Mouse (Mus musculus): ENCODE measurements around the gene Msl2. TPM values are rescaled to one million over a fixed set of nuclear protein-coding genes. Genes with fewer than 3 reads are reported as not detected.

Gene Msl2
- total RNA-seq, 2 experiments from 2014 or later: 28.4 to 29.3 TPM

DNA sequence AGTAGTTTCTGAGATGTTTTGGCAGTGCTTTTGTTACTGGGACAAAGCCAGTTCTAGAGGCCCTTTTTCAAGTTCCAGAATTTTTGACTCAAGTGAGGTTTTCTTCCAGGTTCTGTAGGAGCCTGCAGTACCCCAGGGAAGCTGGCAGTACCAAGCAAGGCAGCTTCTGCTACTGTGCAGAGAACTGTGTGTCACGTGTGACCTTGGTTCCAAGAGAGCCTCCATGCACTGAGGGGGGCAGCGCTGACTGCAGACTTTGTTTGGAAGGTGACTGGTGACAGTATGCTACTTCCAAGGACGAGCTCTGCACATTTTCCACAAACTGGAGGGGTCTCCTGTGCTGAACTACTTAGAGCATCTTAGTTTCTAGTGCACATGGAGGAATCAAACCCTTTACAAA, 33.5 kb downstream of the Msl2 start:
- no peak for DNase-seq
- Histone ChIP-seq H3K27ac (peak overlapping the region; percentile 7; the same call in 1 of the 2 replicates), H3K4me3 (no peak overlapping the region)
- intact Hi-C loops (cut with DNase I): no loop called here
- TF ChIP-seq CTCF (IDR thresholded peaks at IDR 0.05): no peak

DNA sequence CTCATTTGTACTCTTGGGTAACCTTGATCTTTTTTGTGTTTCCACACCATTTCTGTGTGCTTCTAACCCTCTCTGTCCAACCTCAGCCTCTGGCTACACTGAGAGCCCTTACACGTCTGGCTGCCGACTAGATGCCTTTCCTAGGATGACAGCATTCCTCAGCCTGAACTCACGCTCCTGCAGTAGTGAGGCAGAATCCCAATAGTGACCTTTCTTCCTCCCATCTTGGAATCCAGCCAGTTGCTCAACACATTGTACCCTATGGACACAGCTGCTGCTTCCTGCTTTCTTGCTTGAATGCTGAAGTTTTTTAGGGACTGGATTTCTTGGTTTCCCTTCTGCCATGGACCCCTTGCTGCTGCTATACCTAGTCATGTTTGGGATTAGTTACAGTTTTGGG, 36.1 kb downstream of the Msl2 start:
- Histone ChIP-seq H3K27ac (peak overlapping the region; percentile 17), H3K4me3 (no peak overlapping the region)
- intact Hi-C loops (cut with DNase I): no loop called here
- peak; percentile 30 for DNase-seq
- TF ChIP-seq CTCF (IDR thresholded peaks at IDR 0.05): no peak

DNA sequence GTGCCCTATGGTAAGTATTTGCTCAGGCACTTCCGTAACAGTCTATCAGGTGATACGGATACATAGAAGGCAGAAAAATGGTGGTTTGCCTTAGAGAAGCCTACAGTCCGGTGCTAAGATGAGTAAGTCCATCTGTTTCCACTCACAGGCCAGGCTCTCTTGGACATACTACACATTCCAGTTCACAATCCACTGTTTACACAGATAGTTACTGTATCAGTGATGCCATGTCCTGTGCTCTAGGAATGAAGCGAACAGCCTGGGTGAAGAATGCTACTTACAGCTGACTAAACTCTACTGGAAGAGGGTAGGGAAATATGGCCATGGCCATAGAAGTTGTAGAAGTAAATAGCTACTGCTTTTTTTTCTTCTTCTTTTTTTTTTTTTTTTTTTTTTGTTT, 39.4 kb downstream of the Msl2 start:
- no peak overlapping the region for H3K4me3 ChIP-seq
- no peak for DNase-seq
- TF ChIP-seq CTCF (IDR thresholded peaks at IDR 0.05): no peak
- intact Hi-C loops (cut with DNase I): no loop called here
- no peak overlapping the region for H3K27ac ChIP-seq

DNA sequence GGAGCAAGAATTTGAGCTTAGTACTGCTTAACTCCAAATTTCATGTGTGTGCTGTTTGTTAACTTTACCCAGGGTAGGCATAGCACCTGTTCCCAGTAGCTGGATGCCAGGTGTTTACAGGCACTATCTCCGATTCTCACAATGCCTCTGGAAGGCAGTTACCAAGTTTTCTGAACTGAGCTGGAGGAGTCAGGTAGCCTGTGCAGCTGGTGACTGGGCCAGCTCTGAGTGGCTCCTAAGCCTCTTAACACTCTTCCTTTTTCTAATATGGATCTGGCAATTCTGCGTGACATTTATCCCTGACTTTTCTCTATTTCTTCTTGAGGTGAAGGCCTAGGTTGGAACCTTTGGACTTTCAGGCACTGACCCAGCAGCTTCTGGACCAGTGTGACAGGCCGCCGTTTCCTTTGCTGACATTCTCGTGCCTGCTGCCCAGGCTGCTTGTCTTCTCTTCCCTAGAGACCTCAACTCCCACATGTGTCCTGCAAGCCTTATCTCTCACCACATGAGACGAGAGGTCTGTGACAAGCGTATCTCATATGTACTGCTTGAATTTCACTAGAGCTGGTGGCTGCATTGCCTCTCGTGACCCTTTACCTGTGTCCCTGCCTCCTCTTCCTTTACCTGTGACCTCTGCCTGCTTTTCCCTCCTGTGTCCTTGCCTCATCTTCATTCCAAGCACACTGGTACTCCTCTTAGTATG, 40.4 kb downstream of the Msl2 start:
- intact Hi-C loops (cut with DNase I): no loop called here
- Histone ChIP-seq H3K4me3 (no peak overlapping the region), H3K27ac (no peak overlapping the region)
- TF ChIP-seq CTCF (IDR thresholded peaks at IDR 0.05): no peak
- DNase-seq: no peak

DNA sequence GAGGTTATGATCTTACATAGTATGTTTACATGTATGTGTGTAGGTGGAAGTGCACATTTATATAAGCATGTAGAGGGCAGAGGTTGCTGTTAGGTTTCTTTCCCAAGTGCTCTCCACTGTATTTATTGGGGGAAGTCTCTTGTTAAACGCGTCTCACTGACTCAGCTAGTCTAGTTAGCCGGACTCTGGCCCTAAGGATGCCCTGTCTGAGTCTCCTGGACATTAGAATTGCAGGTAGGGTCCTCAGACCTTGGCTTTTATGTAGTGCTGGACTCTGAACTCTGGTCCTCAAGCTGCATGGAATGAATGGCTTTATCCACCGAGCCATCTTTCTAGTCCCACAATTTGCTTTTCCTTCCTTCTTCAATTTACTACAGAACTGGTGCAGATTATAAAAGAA, 69.7 kb downstream of the Msl2 start:
- no peak for DNase-seq
- H3K4me3 ChIP-seq: no peak overlapping the region
- intact Hi-C loops (cut with DNase I): no loop called here
- TF ChIP-seq CTCF (IDR thresholded peaks at IDR 0.05): no peak
- no peak overlapping the region for H3K27ac ChIP-seq

DNA sequence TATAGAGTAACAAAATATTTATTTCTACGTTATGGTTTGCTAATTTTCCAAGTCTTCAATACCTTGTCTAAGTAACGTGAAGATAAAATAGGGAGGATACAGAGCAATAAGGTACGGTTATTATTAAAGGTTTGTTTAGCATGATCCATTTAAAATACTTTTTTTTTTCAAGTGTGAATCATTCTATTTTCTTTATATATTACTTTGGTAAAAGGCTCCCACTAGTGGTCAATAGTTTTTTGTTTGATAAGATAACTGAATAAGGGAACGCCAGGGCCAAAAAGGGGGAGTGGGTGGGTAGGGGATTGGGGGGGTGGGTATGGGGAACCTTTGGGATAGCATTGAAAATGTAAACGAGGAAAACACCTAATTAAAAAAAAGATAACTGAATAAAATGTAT, 79.0 kb downstream of the Msl2 start:
- no peak overlapping the region for H3K4me3 ChIP-seq
- 0 out of 2 replicates have a peak, but pooled peaks have one; percentile 4 for TF ChIP-seq CTCF (IDR thresholded peaks at IDR 0.05)
- no peak overlapping the region for H3K27ac ChIP-seq
- DNase-seq: no peak
- intact Hi-C loops (cut with DNase I): no loop called here

Other genes with a start within 250 kb of the Msl2 start
- gene Pccb, start 39.2 kb upstream of the Msl2 start, total RNA-seq (2021): 10 to 100 TPM; 56.5 to 70.8 TPM
- gene Ppp2r3a, start 177.7 kb downstream of the Msl2 start, total RNA-seq (2021): 100 to 1,000 TPM; 162 to 209 TPM